Mouse (Mus musculus): Measurements from ENCODE around the gene Tiam2. TPM values are rescaled to one million over a fixed set of nuclear protein-coding genes. Genes with fewer than 3 reads are reported as not detected.

The Tiam2 gene
- polyA plus RNA-seq, 1 experiment from 2014 or later, result 5.5 TPM

DNA sequence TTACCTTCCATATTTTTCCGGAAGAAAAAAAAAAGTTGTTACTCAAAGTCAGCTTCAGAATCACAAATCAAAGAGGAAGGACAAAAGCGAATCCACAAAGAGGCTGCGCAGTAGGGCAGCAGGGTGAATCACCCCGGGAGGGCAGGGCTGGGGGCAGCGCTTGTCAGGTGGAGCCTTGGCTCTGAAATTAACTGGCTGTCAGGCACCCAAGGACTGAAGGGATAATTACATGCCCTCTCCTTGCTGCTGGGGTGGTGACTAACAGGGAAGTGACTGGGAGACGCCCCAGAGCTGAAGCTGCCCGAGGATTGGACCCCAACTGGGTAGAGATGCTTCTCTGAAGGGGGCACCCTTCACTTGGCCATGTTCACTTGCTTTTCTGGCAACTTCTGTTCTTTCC is 159.5 kb downstream of the Tiam2 start:
- Histone ChIP-seq H3K4me1 (replicated peaks; ENCODE audit: control insufficient read depth, insufficient read depth, low read length) (no peaks in the 10 kb centered on the region), H3K36me3 (ENCODE audit: control insufficient read depth, insufficient read depth, low read length) (no peaks in the 10 kb centered on the region), H3K27me3 (ENCODE audit: control insufficient read depth, insufficient read depth, low read length) (no peaks in the 10 kb centered on the region), H3K4me2 (replicated peaks; ENCODE audit: low read depth, low read length) (no peak overlapping the region), H3K4me3 (ENCODE audit: low read depth, low read length) (no peak overlapping the region), H3K9ac (ENCODE audit: low read depth, low read length) (no peak overlapping the region), H3K27ac (ENCODE audit: low read depth, low read length) (no peak overlapping the region), H3K9me3 (ENCODE audit: control insufficient read depth, low read length) (no peaks in the 10 kb centered on the region)
- DNase-seq (ENCODE audit: low spot score) (no peak), ATAC-seq (ENCODE audit: low FRiP score) (no peak)
- WGBS, result 68% methylated on average over 7 of the region's 7 CpGs

DNA sequence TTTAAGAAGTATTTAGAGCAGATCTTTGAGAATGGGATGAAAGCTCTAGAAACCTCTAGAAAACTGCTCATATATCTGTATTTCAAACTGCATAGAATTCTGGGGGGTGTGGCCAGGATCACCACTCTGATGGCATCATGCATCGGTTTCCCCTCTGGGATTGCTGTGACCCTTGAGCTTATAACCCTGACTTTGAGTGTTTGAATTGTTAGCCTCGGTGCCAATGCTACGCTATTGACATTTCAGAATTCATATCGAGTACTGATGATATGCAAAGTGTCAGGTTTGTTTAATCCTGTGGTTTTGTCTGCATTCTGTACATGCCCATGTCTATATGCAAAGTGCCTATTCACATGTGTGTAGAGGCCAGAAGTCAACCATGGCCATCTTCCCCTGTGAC is 160.8 kb downstream of the Tiam2 start:
- Histone ChIP-seq H3K9ac (ENCODE audit: low read depth, low read length) (no peak overlapping the region), H3K4me1 (replicated peaks; ENCODE audit: control insufficient read depth, insufficient read depth, low read length) (no peaks in the 10 kb centered on the region), H3K27me3 (ENCODE audit: control insufficient read depth, insufficient read depth, low read length) (no peaks in the 10 kb centered on the region), H3K27ac (ENCODE audit: low read depth, low read length) (no peak overlapping the region), H3K4me3 (ENCODE audit: low read depth, low read length) (no peak overlapping the region), H3K9me3 (ENCODE audit: control insufficient read depth, low read length) (no peaks in the 10 kb centered on the region), H3K36me3 (ENCODE audit: control insufficient read depth, insufficient read depth, low read length) (no peaks in the 10 kb centered on the region), H3K4me2 (replicated peaks; ENCODE audit: low read depth, low read length) (no peak overlapping the region)
- DNase-seq (ENCODE audit: low spot score), result no peak
- ATAC-seq (ENCODE audit: low FRiP score), result no peak
- 94% methylated on average over 4 of the region's 4 CpGs for WGBS

GRCm38 (mm10) chr17:3487721-3488601 is 161.6 kb downstream of the Tiam2 start:
- ATAC-seq (ENCODE audit: low FRiP score) (no peak), DNase-seq (ENCODE audit: low spot score) (no peak)
- Histone ChIP-seq H3K4me1 (replicated peaks; ENCODE audit: control insufficient read depth, insufficient read depth, low read length) (no peaks in the 10 kb centered on the region), H3K4me2 (replicated peaks; ENCODE audit: low read depth, low read length) (no peak overlapping the region), H3K36me3 (ENCODE audit: control insufficient read depth, insufficient read depth, low read length) (no peaks in the 10 kb centered on the region), H3K4me3 (ENCODE audit: low read depth, low read length) (no peak overlapping the region), H3K9me3 (ENCODE audit: control insufficient read depth, low read length) (no peaks in the 10 kb centered on the region), H3K9ac (ENCODE audit: low read depth, low read length) (no peak overlapping the region), H3K27ac (ENCODE audit: low read depth, low read length) (no peak overlapping the region), H3K27me3 (ENCODE audit: control insufficient read depth, insufficient read depth, low read length) (no peaks in the 10 kb centered on the region)
- 81% methylated on average over 12 of the region's 12 CpGs for WGBS

- H3K9me3 ChIP-seq (ENCODE audit: control insufficient read depth, low read length), result no peaks in the 10 kb centered on the region
- H3K4me2 ChIP-seq (replicated peaks; ENCODE audit: low read depth, low read length), result no peak overlapping the region
- no peaks in the 10 kb centered on the region for H3K4me1 ChIP-seq (replicated peaks; ENCODE audit: control insufficient read depth, insufficient read depth, low read length)
- DNase-seq (ENCODE audit: low spot score) (no peak), ATAC-seq (ENCODE audit: low FRiP score) (no peak)
- H3K36me3 ChIP-seq (ENCODE audit: control insufficient read depth, insufficient read depth, low read length), result no peaks in the 10 kb centered on the region
- no peak overlapping the region for H3K4me3 ChIP-seq (ENCODE audit: low read depth, low read length)
- H3K27ac ChIP-seq (ENCODE audit: low read depth, low read length), result no peak overlapping the region
- no peaks in the 10 kb centered on the region for H3K27me3 ChIP-seq (ENCODE audit: control insufficient read depth, insufficient read depth, low read length)
- no peak overlapping the region for H3K9ac ChIP-seq (ENCODE audit: low read depth, low read length)
- WGBS, result 83% methylated on average over 11 of the region's 11 CpGs
Measured at GRCm38 (mm10) chr17:3490216-3490895, 164.0 kb downstream of the Tiam2 start.

- H3K4me3 ChIP-seq (ENCODE audit: low read depth, low read length), result no peak overlapping the region
Measured at GRCm38 (mm10) chr17:3491065-3491464, 164.7 kb downstream of the Tiam2 start.

DNA sequence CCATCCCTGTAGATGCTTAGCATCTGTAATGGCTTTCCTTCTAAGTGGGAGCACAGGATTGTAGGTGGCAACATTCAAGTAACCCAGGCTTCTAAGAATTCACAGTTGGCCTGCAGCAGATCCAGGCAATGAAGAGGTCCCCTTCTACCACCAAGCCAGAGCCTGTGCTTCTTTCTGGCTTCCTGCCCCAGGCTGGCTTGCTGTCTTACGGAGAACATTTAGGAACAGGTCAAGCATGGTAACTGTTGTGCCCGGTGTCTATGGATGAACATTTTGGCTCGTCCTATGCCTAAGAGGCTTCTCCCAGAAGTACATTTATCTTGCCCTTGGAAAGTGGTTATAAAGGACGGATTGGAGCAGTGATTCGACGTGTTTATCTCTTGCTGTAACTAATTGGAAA is 165.3 kb downstream of the Tiam2 start:
- WGBS, result 89% methylated on average over 6 of the region's 6 CpGs
- DNase-seq (ENCODE audit: low spot score), result no peak
- H3K4me1 ChIP-seq (replicated peaks; ENCODE audit: control insufficient read depth, insufficient read depth, low read length), result no peaks in the 10 kb centered on the region
- H3K4me2 ChIP-seq (replicated peaks; ENCODE audit: low read depth, low read length), result no peak overlapping the region
- no peaks in the 10 kb centered on the region for H3K27me3 ChIP-seq (ENCODE audit: control insufficient read depth, insufficient read depth, low read length)
- no peak for ATAC-seq (ENCODE audit: low FRiP score)
- no peak overlapping the region for H3K9ac ChIP-seq (ENCODE audit: low read depth, low read length)
- H3K36me3 ChIP-seq (ENCODE audit: control insufficient read depth, insufficient read depth, low read length), result no peaks in the 10 kb centered on the region
- H3K27ac ChIP-seq (ENCODE audit: low read depth, low read length), result no peak overlapping the region
- no peak overlapping the region for H3K4me3 ChIP-seq (ENCODE audit: low read depth, low read length)
- H3K9me3 ChIP-seq (ENCODE audit: control insufficient read depth, low read length), result no peaks in the 10 kb centered on the region

More at GRCm38 (mm10) chr17:3491065-3491464, 164.7 kb downstream of the Tiam2 start:
- Histone ChIP-seq H3K36me3 (ENCODE audit: control insufficient read depth, insufficient read depth, low read length) (no peaks in the 10 kb centered on the region), H3K27ac (ENCODE audit: low read depth, low read length) (no peak overlapping the region), H3K9ac (ENCODE audit: low read depth, low read length) (no peak overlapping the region), H3K9me3 (ENCODE audit: control insufficient read depth, low read length) (no peaks in the 10 kb centered on the region), H3K4me1 (replicated peaks; ENCODE audit: control insufficient read depth, insufficient read depth, low read length) (no peaks in the 10 kb centered on the region), H3K4me2 (replicated peaks; ENCODE audit: low read depth, low read length) (no peak overlapping the region), H3K27me3 (ENCODE audit: control insufficient read depth, insufficient read depth, low read length) (no peaks in the 10 kb centered on the region)
- ATAC-seq (ENCODE audit: low FRiP score) (no peak), DNase-seq (ENCODE audit: low spot score) (no peak)
- WGBS, result 67% methylated on average over 5 of the region's 5 CpGs

- WGBS, result 71% methylated on average over 2 of the region's 2 CpGs
- no peak for DNase-seq (ENCODE audit: low spot score)
- ATAC-seq (ENCODE audit: low FRiP score), result no peak
- Histone ChIP-seq H3K4me3 (ENCODE audit: low read depth, low read length) (no peak overlapping the region), H3K9ac (ENCODE audit: low read depth, low read length) (no peak overlapping the region), H3K27me3 (ENCODE audit: control insufficient read depth, insufficient read depth, low read length) (no peaks in the 10 kb centered on the region), H3K4me1 (replicated peaks; ENCODE audit: control insufficient read depth, insufficient read depth, low read length) (no peaks in the 10 kb centered on the region), H3K36me3 (ENCODE audit: control insufficient read depth, insufficient read depth, low read length) (no peaks in the 10 kb centered on the region), H3K27ac (ENCODE audit: low read depth, low read length) (no peak overlapping the region), H3K4me2 (replicated peaks; ENCODE audit: low read depth, low read length) (no peak overlapping the region), H3K9me3 (ENCODE audit: control insufficient read depth, low read length) (no peaks in the 10 kb centered on the region)
Measured at GRCm38 (mm10) chr17:3495576-3495975, 169.2 kb downstream of the Tiam2 start.

- Histone ChIP-seq H3K4me3 (ENCODE audit: low read depth, low read length) (no peak overlapping the region), H3K36me3 (ENCODE audit: control insufficient read depth, insufficient read depth, low read length) (no peaks in the 10 kb centered on the region), H3K9ac (ENCODE audit: low read depth, low read length) (no peak overlapping the region), H3K27me3 (ENCODE audit: control insufficient read depth, insufficient read depth, low read length) (no peaks in the 10 kb centered on the region), H3K4me2 (replicated peaks; ENCODE audit: low read depth, low read length) (no peak overlapping the region), H3K27ac (ENCODE audit: low read depth, low read length) (no peak overlapping the region), H3K9me3 (ENCODE audit: control insufficient read depth, low read length) (no peaks in the 10 kb centered on the region), H3K4me1 (replicated peaks; ENCODE audit: control insufficient read depth, insufficient read depth, low read length) (no peaks in the 10 kb centered on the region)
- WGBS, result 91% methylated on average over 3 of the region's 3 CpGs
- no peak for DNase-seq (ENCODE audit: low spot score)
- ATAC-seq (ENCODE audit: low FRiP score), result no peak
Measured at GRCm38 (mm10) chr17:3496080-3496479, 169.7 kb downstream of the Tiam2 start.

- Histone ChIP-seq H3K9ac (ENCODE audit: low read depth, low read length) (no peak overlapping the region), H3K27ac (ENCODE audit: low read depth, low read length) (no peak overlapping the region), H3K4me1 (replicated peaks; ENCODE audit: control insufficient read depth, insufficient read depth, low read length) (no peaks in the 10 kb centered on the region), H3K36me3 (ENCODE audit: control insufficient read depth, insufficient read depth, low read length) (no peaks in the 10 kb centered on the region), H3K27me3 (ENCODE audit: control insufficient read depth, insufficient read depth, low read length) (no peaks in the 10 kb centered on the region), H3K4me2 (replicated peaks; ENCODE audit: low read depth, low read length) (no peak overlapping the region), H3K4me3 (ENCODE audit: low read depth, low read length) (no peak overlapping the region), H3K9me3 (ENCODE audit: control insufficient read depth, low read length) (no peaks in the 10 kb centered on the region)
- DNase-seq (ENCODE audit: low spot score) (peak; percentile 74), ATAC-seq (ENCODE audit: low FRiP score) (no peak)
- WGBS, result 32% methylated on average over 3 of the region's 3 CpGs
Measured at GRCm38 (mm10) chr17:3498086-3498485, 171.7 kb downstream of the Tiam2 start.

All from hindbrain, embryonic 11.5 days (tissue).